Mouse (Mus musculus): ENCODE data around the gene Daw1.
A peak's percentile ranks its signal among the peaks of the same experiment; 100 is the strongest.

Gene Daw1

GRCm38 (mm10) chr1:83159603-83160002, at the start of gene Daw1:
TSS of gene Daw1 (plus strand) at chr1:83159752.
- DNase-seq (ENCODE audit: low spot score in 2 of 2) = peak; percentile 15 to 39

DNA sequence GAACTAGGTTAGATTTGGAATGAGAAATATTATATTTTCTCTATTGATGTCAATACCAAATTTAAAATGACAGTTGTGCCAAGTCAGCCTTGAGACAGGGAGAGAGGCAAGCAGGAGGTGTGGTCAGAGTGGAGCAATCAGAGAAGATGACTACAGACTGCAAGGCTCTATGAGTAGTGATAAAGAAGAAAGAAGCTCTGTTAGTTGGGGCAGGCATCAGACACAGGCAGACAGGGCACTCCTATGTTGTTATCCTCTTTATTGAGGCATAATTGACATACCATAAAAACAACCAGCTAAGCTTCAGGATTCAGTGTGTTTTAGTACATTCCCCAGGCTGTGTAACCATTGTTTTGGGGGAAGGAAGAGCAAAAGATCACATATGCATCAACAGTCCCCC, 48.6 kb upstream of the Daw1 start:
- DNase-seq (ENCODE audit: low spot score in 2 of 2) = no peak

- DNase-seq (ENCODE audit: low spot score in 2 of 2) = no peak
Observed at GRCm38 (mm10) chr1:83111726-83112125, 47.8 kb upstream of the Daw1 start.

GRCm38 (mm10) chr1:83116447-83117137, 43.0 kb upstream of the Daw1 start, which contains the start of gene Ccl20:
TSS of gene Ccl20 (plus strand) at chr1:83116766.
- no peak for DNase-seq (ENCODE audit: low spot score in 2 of 2)

DNA sequence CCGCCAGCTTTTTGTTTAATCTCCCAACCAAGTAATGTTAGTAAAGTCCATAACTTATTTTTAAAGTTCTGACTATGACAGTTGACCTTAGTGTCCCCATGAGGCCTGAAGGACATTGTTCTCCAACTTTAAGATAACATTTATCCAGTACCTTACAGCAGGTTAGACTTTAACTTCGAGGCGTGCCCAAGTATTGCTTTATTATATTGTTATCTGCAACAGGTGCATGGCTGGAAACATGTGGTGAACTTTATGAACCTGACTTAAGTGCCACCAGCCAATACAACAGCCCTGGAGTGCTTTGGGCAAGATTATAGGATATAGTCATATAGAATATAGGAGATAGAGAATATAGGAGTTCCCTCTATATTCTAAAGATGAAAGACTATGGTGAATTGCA, 42.3 kb upstream of the Daw1 start:
- no peak for DNase-seq (ENCODE audit: low spot score in 2 of 2)

DNA sequence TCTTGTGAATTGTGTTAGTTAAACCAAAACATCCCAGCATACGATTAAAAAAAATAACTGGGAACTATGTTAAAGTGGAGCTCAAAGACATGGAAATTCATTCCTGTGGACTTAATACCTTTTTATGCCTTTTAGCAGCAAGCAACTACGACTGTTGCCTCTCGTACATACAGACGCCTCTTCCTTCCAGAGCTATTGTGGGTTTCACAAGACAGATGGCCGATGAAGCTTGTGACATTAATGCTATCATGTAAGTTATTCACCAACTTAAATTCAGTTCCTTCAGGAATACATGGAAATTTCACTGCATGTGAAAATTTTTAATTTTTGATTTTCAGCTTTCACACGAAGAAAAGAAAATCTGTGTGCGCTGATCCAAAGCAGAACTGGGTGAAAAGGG, 41.9 kb upstream of the Daw1 start:
- DNase-seq (ENCODE audit: low spot score in 2 of 2) = peak; percentile 11 to 37

DNA sequence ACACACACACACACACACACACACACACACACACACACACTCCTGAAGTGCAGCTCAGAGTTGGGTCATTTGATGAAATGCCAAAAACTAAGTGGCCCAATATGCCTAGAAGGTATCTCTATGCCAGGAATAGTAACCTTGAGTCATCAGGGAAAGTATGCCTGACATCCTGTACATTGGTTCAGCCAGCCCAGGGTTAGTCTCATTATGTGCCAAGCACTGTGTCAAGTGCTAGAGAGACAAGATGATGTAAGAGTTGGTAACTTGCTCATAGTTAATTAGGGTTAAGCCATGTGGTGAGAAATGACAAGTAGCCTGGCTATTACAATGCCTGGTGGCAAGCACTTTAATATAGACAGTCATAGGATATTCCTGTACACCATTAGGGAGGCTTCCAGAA, 39.6 kb upstream of the Daw1 start:
- DNase-seq (ENCODE audit: low spot score in 2 of 2) = no peak

DNA sequence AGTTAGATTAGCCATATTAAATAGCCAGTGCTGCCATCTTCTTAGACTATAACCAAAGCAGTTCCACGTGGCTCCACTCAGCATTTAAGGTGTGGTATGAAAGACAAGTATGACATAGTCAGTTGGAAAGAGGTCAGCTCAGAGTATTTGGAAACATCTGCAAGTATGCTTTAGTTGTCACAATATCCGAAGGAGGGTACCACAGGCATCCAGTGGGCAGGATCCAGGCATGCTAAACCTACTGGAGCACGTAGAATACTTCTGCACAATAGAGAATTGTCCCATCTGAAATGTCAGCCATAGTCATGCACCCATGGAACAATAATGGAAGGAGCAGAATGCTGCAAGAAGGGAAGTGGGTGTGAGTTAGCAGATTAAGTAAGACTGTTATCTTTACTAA, 39.2 kb upstream of the Daw1 start:
- DNase-seq (ENCODE audit: low spot score in 2 of 2) = no peak

- DNase-seq (ENCODE audit: low spot score in 2 of 2) = no peak
Observed at GRCm38 (mm10) chr1:83123201-83123600, 36.4 kb upstream of the Daw1 start.

- no peak for DNase-seq (ENCODE audit: low spot score in 2 of 2)
Observed at GRCm38 (mm10) chr1:83135829-83136228, 23.7 kb upstream of the Daw1 start.

GRCm38 (mm10) chr1:83137847-83138246, 21.7 kb upstream of the Daw1 start:
- no peak for DNase-seq (ENCODE audit: low spot score in 2 of 2)

GRCm38 (mm10) chr1:83138721-83139120, 20.8 kb upstream of the Daw1 start:
- no peak for DNase-seq (ENCODE audit: low spot score in 2 of 2)

GRCm38 (mm10) chr1:83141510-83141909, 18.0 kb upstream of the Daw1 start:
- no peak for DNase-seq (ENCODE audit: low spot score in 2 of 2)

DNA sequence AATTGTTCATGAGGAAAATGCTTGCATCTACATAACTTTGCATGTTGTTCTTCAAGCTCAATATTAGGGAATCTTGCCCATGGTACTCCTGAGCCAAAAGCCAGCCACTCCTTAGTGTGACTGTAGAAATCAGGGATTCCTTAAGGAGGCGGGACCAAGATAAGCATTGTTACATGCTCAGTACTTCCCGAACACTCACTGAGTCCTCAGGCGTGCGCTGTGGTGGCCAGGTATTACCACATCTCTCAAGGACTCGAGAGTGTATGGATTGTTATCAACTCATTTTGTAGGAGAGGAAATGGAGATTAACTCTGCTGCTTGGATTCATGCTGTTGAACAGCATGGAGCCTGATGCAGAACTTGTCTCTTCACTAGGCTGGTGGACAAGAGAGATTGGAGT, 17.5 kb upstream of the Daw1 start:
- DNase-seq (ENCODE audit: low spot score in 2 of 2) = no peak

GRCm38 (mm10) chr1:83146547-83146946, 13.0 kb upstream of the Daw1 start:
- no peak for DNase-seq (ENCODE audit: low spot score in 2 of 2)

DNA sequence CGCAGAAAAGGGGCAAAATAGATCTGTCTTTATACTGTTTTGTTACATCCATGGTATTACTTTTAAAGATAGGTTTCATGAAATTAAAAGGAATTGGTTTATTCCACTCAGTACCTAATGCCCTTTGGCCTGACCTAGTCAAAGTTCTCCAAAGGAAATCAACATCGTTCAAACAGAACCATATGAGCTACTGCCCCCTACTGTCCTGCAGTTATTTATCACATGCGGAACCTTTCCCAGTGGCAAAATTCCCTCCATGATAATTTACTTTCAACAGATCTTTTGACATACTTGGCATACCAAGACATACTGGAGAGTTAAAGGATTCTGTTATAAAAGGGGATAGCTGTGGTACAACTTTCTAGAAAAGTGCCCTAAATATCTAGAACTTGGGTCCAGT, 9.3 kb upstream of the Daw1 start:
- no peak for DNase-seq (ENCODE audit: low spot score in 2 of 2)

- DNase-seq (ENCODE audit: low spot score in 2 of 2) = peak; percentile 4 to 25
Observed at GRCm38 (mm10) chr1:83152961-83153360, 6.6 kb upstream of the Daw1 start.

DNA sequence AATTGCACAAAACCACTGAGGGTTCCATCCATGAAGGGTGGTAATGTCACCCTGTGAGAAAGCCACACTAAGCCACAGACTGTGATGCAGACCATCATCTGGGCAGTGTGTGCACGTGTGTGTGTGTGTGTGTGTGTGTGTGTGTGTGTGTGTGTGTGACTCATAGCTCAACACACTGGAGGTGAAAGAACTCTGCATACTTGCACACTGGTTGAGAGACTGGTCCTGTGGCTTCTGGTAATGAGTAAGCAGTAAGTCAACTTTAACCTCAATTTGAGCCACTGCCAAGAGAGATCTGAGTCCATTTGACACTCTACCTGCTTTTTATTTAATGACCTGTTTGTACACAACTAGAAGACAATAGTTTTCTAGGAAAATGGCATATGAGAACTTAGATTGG, 2.7 kb upstream of the Daw1 start:
- DNase-seq (ENCODE audit: low spot score in 2 of 2) = no peak

- no peak for DNase-seq (ENCODE audit: low spot score in 2 of 2)
Observed at GRCm38 (mm10) chr1:83161658-83162057, 2.1 kb downstream of the Daw1 start.

GRCm38 (mm10) chr1:83164027-83164426, 4.5 kb downstream of the Daw1 start:
- no peak for DNase-seq (ENCODE audit: low spot score in 2 of 2)

DNA sequence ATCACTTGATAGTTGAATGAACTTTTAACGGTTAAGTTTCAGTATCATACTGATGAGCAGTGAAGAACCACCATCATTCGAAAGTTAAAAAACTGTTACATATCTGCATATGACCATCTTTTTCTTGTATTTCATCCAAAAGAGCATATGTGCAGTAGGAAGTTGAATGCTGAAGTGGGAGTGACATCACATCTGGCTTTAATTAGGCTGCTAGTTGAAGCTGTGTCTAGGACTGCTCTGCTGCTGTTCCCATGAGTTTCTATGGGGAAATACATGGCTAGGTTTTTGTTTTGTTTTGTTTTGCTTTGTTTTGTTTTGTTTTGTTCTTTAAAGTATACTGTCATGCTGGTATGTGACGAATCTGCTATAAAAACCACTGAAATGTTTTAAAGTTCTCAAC, 9.6 kb downstream of the Daw1 start:
- no peak for DNase-seq (ENCODE audit: low spot score in 2 of 2)

DNA sequence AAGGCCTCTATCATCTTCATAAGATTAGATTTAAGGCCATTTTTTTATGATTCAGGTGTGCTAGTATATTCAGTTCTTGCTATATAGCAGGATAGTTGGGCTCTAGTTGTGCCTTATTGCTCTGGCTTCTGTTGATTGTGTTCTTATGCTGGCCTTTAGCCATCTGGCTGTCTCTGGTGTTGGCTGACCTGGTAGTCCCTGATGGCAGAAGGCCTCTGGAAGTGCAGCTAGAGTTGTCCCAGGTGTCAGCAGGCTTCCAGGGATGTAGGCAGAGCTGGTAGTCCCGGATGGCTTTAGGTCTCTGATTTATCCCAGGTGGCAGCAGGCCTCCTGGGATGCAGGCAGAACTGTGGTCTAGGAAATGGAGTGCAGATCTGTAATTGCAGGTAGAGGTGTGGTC, 16.4 kb downstream of the Daw1 start:
- DNase-seq (ENCODE audit: low spot score in 2 of 2) = no peak

GRCm38 (mm10) chr1:83179531-83179930, 20.0 kb downstream of the Daw1 start:
- DNase-seq (ENCODE audit: low spot score in 2 of 2) = no peak

- DNase-seq (ENCODE audit: low spot score in 2 of 2) = no peak
Observed at GRCm38 (mm10) chr1:83181418-83181817, 21.9 kb downstream of the Daw1 start.
